Mouse (Mus musculus): ENCODE results near the gene Enthd1. TPM values are rescaled to one million over a fixed set of nuclear protein-coding genes. Genes with fewer than 3 reads are reported as not detected.
"Not testable (repeated sequence)": the region's sequence is repeated elsewhere in the genome, so short reads cannot be mapped to it uniquely, and the experiment has no call there.

The Enthd1 gene
- not detected for total RNA-seq (2021)
- long read RNA-seq, partial matches to known transcripts, result 0 of 1 reads
- long read RNA-seq, other reads (novel, unspliced or antisense), result 1 of 1 reads

DNA sequence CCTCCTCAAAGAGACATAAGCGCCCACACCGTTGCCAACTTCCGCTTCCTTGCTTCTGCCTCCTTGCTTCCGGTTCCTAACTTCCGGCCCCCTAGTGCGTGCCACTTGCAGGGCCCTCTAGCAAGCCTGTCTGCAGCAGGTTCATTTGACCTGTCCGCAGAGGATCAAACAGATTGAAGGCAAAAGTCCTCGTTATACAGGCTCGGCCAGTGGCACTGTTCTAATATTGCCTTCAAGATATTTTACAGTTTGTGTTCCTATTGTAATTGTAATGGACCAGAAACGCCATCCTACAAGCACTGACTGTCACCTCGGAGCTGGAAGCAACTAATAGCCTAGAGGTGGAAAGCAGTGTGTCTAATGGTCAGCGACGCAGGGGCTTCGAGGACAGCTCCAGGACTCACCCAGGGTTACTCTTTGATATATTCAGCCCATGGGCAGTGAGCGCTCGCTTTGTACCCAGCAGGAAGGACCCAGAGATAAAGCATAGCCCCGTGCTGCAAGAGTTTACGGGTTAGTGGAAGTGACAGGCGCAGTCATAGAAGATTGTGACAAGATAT lies at the start of gene Enthd1:
Gene Enthd1 (minus strand): TSS at position 51 of the 560 bp plus-strand sequence.
- no peak for DNase-seq (ENCODE audit: low spot score in 2 of 2)

DNA sequence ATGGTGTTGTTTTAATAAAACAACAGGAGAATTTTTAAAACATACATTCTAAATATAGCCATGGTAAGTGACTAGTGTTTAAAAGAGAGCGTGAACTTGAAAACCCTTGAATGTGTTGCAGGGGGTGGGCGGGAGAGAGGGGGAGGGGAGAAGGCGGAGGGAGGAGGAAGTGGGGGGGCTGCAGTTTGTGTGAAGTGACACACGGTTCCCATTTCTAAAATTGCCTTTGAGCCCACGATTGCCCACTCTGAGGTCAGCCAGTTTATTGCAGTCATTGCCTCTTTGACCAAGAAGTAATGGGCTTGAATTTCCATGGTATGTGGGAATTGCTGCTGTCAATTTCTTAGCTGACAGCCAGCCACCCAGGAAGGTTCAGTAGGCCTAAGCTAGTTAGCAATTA lies 48.9 kb upstream of the Enthd1 start:
- DNase-seq (ENCODE audit: low spot score in 2 of 2), result no peak

DNA sequence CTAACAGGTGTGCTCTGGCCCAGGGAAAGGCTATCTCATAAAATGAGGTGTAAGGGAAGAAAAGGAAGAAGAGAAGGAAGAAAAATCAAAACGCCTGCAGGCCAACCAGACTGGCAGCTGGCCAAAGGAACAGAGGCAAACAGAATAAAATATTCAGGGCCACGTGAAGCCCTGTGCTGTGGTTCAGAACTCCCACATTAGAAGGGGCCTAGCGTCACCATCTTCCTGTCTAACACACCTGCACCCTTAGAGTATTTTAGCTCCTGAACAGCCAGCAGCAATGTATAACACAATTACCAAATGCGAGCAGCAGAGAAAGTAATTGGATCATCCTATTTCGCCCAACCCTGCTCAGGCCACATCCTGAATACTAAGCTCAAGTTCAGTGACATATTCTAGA lies 46.5 kb upstream of the Enthd1 start:
- DNase-seq (ENCODE audit: low spot score in 2 of 2), result no peak

DNA sequence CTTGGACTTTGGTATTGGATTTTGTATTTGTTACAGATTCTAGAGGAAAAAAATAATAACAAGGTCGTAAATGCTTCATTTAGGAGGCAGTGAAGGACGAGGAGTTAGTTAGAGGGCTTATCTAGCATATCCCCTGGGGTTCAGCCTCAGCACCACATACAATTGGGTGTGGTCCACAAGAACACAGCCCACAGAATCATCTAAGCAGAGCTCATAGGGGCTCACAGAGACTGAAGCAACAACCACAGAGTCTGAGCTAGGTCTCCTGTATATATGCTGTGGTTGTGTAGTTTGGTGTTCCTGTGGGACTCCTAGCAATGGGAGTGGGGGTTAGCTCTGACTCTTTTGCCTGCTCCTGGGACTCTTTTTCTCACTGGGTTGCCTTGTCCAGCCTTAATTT lies 45.4 kb upstream of the Enthd1 start:
- DNase-seq (ENCODE audit: low spot score in 2 of 2), result no peak

DNA sequence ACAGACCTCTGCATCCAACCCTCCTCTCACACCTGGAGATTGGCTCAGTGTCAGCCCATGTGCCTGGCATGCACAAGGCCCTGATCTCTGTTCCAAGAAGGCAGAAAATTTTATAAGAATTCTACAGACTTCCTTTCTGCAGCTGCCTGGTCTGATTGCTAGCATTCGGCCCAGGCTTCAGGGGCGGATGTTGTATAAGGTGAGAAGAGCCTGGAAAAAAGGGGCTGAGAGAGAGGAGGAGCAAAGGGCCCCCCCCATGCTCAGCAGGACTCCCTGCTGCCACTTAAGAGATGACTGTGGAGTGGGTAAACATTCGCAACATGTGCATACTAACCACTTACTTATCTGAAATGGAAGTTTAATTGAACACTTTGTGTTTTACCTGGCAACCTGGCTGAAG lies 43.0 kb upstream of the Enthd1 start:
- no peak for DNase-seq (ENCODE audit: low spot score in 2 of 2)

DNA sequence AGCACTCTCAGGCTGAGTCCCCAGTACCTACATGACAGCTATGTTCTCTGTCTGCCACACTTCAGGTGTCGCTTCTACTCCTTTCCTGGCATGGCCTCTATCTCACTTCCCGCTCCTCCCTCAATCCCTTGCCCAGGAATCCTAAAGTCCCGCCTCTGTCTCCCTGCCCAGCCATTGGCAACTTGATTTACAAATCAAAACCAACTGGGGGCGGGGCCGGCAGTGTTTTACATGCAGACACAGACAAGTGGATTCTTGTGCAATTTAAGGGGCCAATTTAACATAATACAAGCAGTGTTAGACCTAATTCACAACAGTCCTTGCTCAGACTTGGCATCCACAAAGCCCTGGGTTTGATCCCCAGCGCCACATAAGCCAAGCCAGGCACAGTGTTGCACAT lies 39.1 kb upstream of the Enthd1 start:
- DNase-seq (ENCODE audit: low spot score in 2 of 2), result no peak

DNA sequence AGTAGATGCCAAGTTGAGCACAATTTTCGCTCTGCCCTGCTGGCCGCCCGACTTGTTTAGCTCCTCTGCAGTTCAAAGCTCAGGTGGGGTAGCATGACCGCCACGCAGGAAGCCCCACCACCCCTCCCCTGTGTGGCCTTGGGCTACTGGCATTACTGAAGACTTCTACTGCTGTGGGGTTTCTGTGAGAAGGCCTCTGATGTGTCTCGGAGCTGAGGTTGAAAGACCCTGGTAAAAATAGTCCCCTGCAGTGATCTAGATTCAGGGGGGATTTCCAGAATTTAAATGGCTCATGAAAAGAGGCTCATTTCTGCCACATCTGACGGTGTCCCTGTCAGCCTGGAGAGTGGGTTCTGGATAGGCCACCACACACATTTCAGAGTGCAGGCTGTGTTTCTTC lies 37.5 kb upstream of the Enthd1 start:
- DNase-seq (ENCODE audit: low spot score in 2 of 2), result no peak

DNA sequence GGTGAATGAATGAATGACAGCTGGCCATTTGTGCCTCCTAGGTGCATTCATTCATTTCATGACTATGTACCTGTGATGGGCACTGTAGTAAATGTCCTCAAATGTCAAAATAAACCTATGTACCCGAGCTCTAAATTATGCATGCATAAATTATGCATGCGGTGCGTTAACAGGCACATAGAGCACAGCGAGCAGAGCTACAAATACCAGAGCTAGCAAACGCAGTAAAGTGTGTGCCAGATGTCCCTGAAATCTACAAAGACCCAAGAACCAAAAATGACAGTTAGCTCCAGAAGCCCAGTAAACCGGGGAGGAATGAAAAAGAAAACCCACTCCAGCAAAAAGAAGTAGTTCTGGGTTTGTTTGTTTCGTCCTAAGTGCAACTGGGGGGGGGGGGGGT lies 36.5 kb upstream of the Enthd1 start:
- DNase-seq (ENCODE audit: low spot score in 2 of 2), result peak in 1 of 2 experiments; percentile 19

DNA sequence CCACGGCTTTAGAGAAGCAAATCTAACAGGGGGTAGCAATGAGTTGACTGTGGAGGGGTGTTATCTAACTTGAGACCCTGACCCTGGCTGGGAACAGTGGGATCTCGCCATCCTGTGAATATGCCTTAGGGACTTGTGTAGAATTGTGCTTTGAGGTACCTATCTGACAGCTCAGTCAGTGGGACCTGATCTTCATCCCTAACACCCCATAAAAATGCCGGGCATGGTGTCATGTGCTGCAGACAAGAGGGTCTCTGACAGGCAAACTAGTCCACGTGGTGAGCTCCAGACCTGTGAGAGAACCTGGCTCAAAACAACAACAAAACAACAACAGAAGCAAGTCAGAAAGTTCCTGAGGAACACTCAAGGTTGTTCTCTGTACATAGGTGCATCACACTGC lies 34.9 kb upstream of the Enthd1 start:
- no peak for DNase-seq (ENCODE audit: low spot score in 2 of 2)

DNA sequence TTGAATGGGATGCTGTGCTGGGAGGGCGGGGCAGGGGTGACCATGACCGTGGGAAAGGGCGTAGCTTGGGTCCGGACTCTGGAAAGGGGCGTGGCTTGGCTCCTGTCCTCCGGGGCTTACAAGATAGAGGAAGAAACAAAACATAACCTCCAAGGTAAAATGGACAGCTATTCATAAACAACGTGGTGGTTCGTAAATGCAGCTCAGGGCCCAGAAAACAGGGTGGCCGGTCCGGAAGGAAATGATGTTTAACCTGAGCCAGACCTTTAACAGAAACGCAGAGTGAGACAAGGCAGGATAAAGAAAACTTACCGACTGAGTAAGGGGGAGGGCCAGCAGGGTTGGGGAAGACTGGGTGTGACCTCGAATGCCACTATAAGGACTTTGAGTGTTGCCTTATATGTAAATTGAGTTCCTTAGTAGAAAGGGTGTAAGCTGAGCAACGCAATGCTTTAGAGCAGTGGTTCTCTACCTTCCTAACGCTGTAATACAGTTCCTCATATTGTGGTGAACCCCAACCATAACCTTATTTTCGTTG lies 34.3 kb upstream of the Enthd1 start:
- DNase-seq (ENCODE audit: low spot score in 2 of 2), result no peak

DNA sequence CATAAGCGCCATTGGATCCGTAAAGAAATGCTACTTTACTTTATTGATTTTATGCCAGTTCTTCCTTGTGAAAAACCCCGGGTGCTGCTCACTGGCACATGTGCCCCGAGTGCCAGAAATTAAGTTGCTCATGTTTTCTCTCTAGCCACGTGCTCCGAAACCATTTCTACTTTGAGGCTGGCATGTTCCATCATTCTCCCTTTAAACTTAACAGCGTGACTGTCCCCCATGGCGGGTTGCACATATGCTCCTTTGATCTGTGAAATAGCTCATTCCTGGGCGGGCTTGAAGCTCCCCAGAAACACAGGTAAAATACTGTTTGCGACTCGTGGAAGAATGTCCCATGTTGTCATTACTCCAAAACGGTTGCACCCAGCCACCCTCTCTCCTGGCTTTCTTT lies 33.8 kb upstream of the Enthd1 start:
- no peak for DNase-seq (ENCODE audit: low spot score in 2 of 2)

DNA sequence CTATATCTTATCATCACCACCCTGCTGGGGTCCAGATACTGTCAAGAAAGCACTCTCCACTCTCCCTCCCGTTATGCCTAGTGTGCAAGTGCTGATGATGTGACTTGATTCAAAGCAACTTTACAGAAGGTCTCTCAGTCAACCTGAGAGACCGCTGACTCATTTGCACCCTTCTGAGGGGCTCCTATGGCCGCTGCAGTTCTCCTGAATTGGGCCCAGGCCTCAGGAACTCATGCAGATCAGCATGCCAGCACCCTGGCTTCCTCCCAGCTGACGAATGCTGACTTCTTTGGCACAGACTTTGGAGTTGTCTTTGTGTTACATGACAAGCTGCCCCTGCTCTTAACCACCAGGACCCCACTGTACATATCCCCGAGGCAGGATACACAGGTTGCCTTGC lies 28.9 kb upstream of the Enthd1 start:
- DNase-seq (ENCODE audit: low spot score in 2 of 2), result no peak

DNA sequence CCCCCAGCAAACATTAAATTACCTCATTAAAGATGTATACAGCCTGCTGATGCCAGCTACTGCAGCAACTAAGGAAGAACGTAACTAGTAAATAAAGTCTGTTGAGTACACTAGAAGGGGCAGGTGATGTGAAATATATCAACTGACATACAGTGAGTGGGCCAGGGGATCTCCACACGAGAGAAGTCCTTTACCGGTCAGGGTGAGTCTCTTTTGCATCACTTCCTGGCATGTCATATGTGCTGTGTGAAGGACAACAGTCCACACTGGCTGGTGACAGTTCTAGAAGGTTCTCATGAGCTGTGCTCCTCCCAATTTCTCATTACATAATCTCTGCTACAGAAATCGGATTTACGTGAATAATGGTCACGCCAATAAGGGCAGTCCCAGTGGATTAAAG lies 27.8 kb upstream of the Enthd1 start:
- DNase-seq (ENCODE audit: low spot score in 2 of 2), result no peak

DNA sequence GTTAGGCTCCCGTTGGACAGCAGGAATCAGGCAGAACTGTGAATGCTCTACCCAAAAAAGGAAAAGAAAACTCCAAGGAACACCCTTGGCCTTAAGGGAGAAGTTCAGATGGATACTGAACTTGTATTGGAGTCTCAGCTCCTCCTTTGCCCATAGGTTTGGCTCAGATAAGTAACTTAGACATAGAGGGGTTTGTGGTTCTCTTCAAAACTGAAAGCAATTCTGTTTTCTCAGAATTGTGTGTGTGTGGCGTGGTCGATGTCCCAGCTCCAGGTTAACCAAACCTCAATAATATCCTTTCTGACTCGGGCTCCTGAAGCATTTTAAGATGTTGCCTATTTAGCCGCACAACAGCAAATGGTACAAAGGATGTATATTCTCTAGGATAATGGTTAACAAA lies 25.7 kb upstream of the Enthd1 start:
- DNase-seq (ENCODE audit: low spot score in 2 of 2), result no peak

DNA sequence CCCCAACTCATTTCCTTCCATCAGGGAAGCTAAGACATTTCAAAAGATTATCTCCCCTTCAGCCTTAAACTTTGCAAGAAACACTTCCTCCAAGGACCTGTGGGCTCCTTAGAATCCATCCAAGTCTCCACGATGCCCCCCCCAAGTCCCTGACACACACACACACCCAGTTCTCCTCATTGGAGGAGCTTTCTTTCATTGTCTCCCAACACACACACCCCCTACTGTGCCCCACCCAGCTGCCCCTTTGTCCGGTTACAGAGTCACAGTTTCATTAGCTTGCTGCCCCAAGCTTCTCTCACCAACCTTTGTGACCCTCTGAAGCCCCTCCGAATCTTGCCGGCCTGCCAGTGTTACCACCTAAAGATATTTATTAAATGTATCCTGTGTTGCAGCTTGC lies 21.3 kb upstream of the Enthd1 start:
- no peak for DNase-seq (ENCODE audit: low spot score in 2 of 2)

DNA sequence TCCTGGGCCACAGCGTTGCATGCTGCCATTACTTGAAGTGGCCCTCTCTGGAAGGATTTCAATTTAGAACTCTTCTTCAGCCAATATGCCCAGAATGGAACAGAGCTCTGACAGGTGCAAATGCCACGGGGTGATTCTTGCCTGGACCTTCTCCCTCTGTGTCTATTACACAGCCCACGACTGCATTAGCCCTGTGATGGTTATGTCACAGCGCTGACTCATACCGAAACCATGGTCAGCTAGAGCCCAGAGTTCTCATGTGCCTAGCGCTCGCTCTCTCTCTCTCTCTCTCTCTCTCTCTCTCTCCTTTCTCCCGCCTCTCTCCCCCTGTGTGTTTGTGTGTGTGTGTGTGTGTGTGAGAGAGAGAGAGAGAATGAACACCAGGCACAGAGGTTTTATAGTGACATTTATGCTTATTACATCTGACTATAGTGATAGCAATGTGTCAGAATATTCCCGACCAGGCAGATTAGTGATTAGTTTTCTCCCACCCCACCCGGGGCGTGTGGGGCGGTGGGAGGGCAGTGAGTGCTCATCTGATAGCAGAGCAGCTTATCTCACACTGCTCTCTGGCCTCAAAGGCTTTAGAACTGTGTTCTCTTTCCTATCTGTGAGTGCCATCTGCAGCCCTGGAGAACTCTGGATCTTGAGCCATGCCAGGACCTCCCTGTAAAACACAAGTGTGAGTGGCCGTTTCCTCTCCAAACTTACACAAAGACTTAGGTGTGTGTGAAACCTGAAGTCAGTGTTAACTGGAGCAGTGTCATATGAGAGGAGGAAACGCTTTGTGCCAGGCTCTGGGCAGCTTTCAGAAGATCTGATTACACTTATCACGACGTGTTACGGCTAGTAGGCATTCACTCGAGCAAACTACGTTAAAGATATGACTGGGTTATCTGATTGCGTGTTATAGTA lies 17.9 kb upstream of the Enthd1 start:
- no peak for DNase-seq (ENCODE audit: low spot score in 2 of 2)

DNA sequence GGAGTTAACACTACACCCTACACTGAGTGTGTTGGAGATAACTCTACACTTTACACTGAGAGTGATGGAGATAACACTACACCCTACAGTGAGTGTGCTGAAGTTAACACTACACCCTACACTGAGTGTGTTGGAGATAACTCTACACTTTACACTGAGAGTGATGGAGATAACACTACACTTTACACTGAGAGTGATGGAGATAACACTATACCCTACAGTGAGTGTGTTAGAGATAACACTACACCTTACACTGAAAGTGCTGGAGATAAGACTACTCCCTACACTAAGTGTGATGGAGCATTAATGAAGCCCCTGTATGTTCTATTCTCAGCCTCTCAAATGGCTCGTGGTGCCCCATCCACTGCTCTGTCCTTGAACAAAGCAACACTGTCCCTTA lies 15.6 kb upstream of the Enthd1 start:
- not testable (repeated sequence) for DNase-seq (ENCODE audit: low spot score in 2 of 2)

DNA sequence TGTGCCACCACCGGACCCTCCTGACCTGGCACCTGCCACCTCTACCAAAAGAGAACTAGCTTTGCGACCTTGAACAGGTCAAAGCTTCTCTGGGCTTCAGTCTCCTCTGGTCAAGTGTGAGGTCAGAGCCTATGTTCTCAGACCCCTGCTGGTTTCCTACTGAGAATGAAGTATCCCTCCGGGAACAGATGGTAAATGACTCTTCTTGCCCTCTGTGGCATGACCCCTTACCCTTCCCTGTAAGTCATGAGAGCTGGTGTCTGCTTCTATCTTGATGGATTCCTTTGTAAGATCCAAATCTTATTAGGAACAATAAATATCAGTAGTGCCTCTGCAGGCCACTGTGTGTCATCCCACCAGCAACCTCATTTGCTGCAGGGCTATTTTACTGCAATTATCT lies 14.2 kb upstream of the Enthd1 start:
- no peak for DNase-seq (ENCODE audit: low spot score in 2 of 2)

DNA sequence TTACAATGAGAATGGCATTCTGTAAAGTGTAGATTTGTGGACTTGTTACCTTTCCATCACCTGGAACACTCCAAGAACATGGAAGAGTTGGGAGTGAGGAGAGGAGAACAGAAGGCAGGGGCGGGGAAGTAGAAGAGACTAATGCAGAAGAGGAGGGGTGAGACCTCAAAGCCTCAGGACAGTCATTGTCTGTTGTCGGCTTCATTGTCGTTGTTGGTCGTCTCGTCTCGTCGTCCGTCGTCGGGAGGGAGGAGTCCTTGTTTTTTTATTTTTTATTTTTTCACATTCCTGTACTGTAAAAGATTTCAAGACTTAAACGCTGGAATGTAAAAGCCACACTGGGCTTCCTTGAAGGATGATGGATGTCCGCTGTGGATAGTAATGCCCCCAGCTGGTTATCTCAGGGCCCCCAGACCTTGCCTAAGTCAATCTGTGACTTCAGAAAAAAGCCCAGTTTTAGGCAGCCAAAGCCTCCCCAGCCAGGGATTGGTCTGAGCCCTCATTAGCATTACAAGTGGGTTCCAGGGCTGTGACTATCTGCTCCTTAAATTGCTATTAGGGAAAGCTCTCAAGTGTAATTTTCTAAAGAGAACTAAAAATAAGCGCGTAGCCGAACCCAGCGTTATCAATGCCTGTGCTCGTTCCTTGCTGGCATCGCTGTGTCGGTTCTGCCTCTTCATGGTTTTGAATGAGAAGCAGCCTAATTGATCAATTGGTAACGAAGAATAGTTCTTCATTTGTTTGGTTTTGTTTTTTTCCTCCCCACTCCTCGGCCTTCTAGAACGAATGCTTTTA lies 12.4 kb upstream of the Enthd1 start:
- no peak for DNase-seq (ENCODE audit: low spot score in 2 of 2)

DNA sequence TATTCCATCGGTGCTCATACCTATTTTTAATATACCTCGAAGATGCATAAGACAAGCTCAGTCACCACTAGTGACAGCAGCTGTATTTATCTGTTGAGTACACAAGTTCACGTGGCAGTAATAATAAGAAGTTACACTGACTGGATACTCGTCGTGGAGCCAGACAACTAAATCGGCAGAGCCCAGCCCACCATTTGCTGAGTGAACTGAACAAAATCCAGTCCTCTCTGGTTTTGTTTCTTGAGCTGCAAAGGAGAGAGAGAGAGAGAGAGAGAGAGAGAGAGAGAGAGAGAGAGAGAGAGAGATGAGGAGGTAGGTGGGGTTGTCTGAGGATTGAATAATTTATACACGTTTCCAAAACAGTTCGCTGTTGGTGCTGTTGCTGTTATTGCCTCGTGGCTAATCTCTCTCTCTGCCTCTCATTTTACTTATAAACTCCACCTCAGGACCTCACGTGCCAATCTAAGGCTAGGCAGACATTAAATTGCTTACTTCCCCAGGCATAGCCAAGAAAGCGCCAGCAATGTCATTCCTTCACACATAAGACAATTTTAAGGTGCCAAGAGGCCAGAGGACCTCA lies 11.5 kb upstream of the Enthd1 start:
- DNase-seq (ENCODE audit: low spot score in 2 of 2), result no peak

DNA sequence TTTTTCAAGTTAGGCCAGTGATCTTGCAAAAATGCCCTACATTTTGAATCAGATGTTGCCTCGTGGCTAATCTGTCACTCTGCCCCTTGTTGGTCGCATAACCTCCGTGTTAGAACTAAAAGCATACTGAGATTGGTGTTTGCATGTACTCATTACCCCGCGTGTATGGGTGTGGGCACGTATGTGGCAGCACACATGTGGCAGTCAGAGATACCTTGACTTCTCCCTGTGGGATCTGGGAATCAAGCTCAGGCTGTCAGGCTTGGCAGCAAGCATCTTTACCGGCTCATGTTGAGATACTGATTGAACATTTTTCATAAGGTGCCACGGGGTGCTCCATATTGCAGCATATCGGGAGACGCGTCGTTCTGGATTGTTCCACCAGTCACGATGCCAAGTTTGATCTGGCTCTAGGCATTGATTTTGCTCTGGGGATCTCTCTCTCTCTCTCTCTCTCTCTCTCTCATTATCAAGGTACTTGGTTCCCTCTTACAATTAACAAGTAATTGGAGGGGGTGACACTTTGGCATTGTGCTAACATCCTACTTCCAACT lies 10.9 kb upstream of the Enthd1 start:
- peak in 1 of 2 experiments; percentile 38 for DNase-seq (ENCODE audit: low spot score in 2 of 2)
